Mouse (Mus musculus) erythroblast, adult 5-6 weeks (primary cell): ENCODE results near the gene Pigu. TPM values are rescaled to one million over a fixed set of nuclear protein-coding genes. Genes with fewer than 3 reads are reported as not detected.

Experiments used
- ATAC-seq: replicated peaks from 2 replicates; pipeline ENCODE4 v1.8.0; 2016; ENCODE audit warnings: moderate number of reproducible peaks, mild to moderate bottlenecking, moderate TSS enrichment, inconsistent platforms; ENCODE audit not compliant: poor library complexity, low FRiP score, severe bottlenecking
- total RNA-seq, 2 experiments: library from RNA; stranded (forward) in 1 of 2; stranded (reverse) in 1 of 2; fragments of 150-400 nt in 1 of 2; fragments of 200-764, 138-1000 nt in 1 of 2; gene quantifications; 2 replicates each; pipeline versions ENCODE4 v1.2.3 to v1.2.4; 2015 to 2017; ENCODE audit warnings: low replicate concordance in 2 of 2

The Pigu gene
- total RNA-seq, 2 experiments from 2014 or later, result 5.6 to 9.4 TPM

GRCm38 (mm10) chr2:155246231-155246630, 111.0 kb downstream of the Pigu start:
- ATAC-seq, result no peak

DNA sequence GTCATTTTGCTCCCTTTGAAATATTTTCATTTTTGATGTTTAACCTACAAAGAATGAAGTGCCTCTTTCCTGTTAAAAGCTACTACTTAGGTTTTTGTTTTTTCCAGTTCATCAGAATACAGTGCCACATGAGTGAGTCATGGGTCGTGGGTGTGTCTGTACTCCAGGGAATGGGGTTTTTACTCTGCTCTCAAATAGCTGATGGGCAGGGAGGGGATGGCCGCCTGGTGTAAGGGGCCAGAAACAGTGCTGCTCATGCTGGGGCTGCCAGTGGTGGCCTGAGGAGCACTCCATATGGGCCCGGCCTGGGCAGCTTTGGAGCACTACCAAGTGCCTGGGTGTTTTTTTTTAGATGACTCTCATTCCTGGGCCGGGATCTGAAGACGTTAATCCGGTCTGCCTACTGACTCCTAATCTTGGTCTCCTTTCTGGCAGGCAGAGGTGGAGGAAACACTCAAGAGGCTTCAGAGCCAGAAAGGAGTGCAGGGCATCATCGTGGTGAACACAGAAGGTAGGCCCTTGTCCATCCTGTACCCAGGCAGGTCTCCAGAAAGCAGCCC, 114.9 kb downstream of the Pigu start:
- ATAC-seq, result no peak

- no peak for ATAC-seq
Observed at GRCm38 (mm10) chr2:155240915-155241314, 116.3 kb downstream of the Pigu start.

GRCm38 (mm10) chr2:155237276-155237675, 120.0 kb downstream of the Pigu start:
- ATAC-seq, result no peak

- peak; percentile 98 for ATAC-seq
Observed at GRCm38 (mm10) chr2:155236362-155236992, 120.8 kb downstream of the Pigu start, which contains the start of gene Dynlrb1. Gene Dynlrb1, plus strand, starts transcription at chr2:155236533.

DNA sequence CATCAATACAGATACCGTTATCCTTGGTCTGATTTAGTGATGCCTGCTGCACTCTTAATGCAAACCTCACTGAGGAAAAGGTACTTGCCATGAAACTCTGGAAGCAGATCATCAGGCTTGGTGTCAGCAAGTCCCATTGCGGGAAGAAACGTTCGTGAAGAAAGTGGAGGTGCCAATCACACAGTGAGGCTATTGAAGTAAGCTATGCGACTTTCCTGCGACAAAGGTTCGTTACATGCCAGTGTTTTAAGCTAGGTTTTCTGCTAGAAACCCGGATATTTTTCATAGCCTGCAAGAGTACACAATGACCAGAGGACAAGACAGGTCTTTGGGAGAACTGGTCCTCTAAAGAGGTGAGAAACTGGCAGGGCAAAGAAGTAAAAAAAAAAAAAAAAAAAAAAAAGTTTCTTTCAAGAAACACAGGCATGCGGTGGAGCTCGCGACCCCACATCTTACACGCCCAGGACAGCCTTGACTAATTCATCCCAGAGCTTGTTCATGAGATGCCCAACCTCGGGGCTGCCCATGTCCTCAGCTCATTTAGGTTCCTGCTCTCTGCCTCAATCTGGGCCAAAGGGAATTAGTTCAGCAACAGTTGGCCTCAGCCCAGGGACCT, 121.4 kb downstream of the Pigu start:
- peak; percentile 73 for ATAC-seq

Other genes with a start within 250 kb of the Pigu start
- gene Itch, start 223.9 kb downstream of the Pigu start, total RNA-seq (2015; ENCODE audit: low replicate concordance), result 15.9 and 25.3 TPM in 2 replicates
- gene Itch, start 223.9 kb downstream of the Pigu start, total RNA-seq (2017; ENCODE audit: low replicate concordance), result 25.4 and 33.2 TPM in 2 replicates
- 83.8 and 114 TPM in 2 replicates for gene Dynlrb1, start 120.9 kb downstream of the Pigu start, total RNA-seq (2015; ENCODE audit: low replicate concordance)
- gene Dynlrb1, start 120.9 kb downstream of the Pigu start, total RNA-seq (2017; ENCODE audit: low replicate concordance), result 25.0 and 51.9 TPM in 2 replicates
- 0.77 TPM in 1 of 2 replicates, not detected in the other for gene Map1lc3a, start 81.1 kb downstream of the Pigu start, total RNA-seq (2015; ENCODE audit: low replicate concordance)
- gene Map1lc3a, start 81.1 kb downstream of the Pigu start, total RNA-seq (2017; ENCODE audit: low replicate concordance), result 0.34 and 2.9 TPM in 2 replicates
- gene Trp53inp2, start 23.6 kb upstream of the Pigu start, total RNA-seq (2015; ENCODE audit: low replicate concordance), result 7.1 and 15.6 TPM in 2 replicates
- 3.6 and 4.9 TPM in 2 replicates for gene Trp53inp2, start 23.6 kb upstream of the Pigu start, total RNA-seq (2017; ENCODE audit: low replicate concordance)
- gene Ncoa6, start 116.5 kb upstream of the Pigu start, total RNA-seq (2015; ENCODE audit: low replicate concordance), result 29.6 and 35.9 TPM in 2 replicates
- gene Ncoa6, start 116.5 kb upstream of the Pigu start, total RNA-seq (2017; ENCODE audit: low replicate concordance), result 7.2 and 13.7 TPM in 2 replicates
- gene Acss2, start 160.5 kb upstream of the Pigu start, total RNA-seq (2015; ENCODE audit: low replicate concordance), result 3.5 and 10.0 TPM in 2 replicates
- 16.4 and 20.1 TPM in 2 replicates for gene Acss2, start 160.5 kb upstream of the Pigu start, total RNA-seq (2017; ENCODE audit: low replicate concordance)
- gene Ggt7, start 160.8 kb upstream of the Pigu start, total RNA-seq (2015; ENCODE audit: low replicate concordance), result not detected in 2 replicates
- gene Ggt7, start 160.8 kb upstream of the Pigu start, total RNA-seq (2017; ENCODE audit: low replicate concordance), result not detected in 2 replicates
- gene Gss, start 235.4 kb upstream of the Pigu start, total RNA-seq (2015; ENCODE audit: low replicate concordance), result 6.5 and 7.1 TPM in 2 replicates
- gene Gss, start 235.4 kb upstream of the Pigu start, total RNA-seq (2017; ENCODE audit: low replicate concordance), result 3.6 and 8.5 TPM in 2 replicates